Mouse (Mus musculus): ENCODE data around the gene Olfr398. TPM values are rescaled to one million over a fixed set of nuclear protein-coding genes. Genes with fewer than 3 reads are reported as not detected.

Gene Olfr398
- polyA plus RNA-seq (2015; fragmentation: Nextera tagmentation; extraction: Ambion mirVana), result 0.03 TPM in 1 of 2 replicates, not detected in the other

DNA sequence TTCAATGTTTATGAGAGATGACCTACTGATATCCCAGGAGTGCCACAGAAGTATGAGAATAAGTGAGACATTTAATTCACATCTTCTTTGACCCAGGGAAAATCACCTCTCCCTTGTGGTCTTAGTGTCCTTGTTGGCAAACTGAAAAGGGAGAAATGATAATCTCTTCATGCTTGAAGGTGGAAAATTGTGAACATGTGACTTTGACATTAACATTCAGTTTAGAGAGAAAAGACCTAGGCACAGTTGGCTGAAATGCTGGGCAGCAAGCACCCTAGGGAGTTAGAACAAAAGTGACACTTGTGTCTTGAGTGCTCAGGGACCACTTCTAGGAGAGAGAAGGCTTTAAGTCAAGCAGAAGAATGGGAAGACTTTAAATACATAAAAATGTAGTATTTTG, at the start of gene Olfr398:
Olfr398 (minus strand) TSS at position 101 of the 400 bp plus-strand sequence.
- no peaks in the 10 kb centered on the region for H3K36me3 ChIP-seq
- no peak within 1 kb of the TSS for H3K9ac ChIP-seq (replicated peaks)
- H3K27ac ChIP-seq, result no peak within 1 kb of the TSS
- no peaks in the 10 kb centered on the region for H3K4me1 ChIP-seq (replicated peaks)
- peaks cover 24% of the 10 kb centered on the region for H3K9me3 ChIP-seq
- no peaks in the 10 kb centered on the region for H3K27me3 ChIP-seq
- H3K4me2 ChIP-seq (replicated peaks), result no peak within 1 kb of the TSS
- no peak within 1 kb of the TSS for H3K4me3 ChIP-seq (replicated peaks)
- no peak for ATAC-seq

DNA sequence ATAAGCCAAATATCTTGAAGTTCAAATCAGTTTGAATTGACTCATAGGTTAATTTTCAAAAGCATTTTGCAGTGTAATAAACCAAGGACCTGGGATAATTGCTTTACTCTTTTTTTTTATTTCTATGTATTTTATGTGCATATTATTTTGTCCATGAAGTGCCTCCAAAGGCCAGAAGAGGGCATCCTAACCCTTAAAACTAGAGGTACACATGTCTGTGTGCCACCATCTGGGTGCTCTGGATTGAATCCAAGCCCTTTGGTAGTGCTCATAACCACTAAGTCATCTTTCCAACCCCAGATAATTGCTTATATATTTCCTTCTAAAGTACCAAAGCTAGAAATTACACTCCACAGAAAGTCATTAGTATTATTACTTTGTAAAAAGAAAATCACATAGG, 2.9 kb upstream of the Olfr398 start:
- ATAC-seq, result no peak
- Histone ChIP-seq H3K9ac (replicated peaks) (no peak overlapping the region), H3K27ac (no peak overlapping the region)

DNA sequence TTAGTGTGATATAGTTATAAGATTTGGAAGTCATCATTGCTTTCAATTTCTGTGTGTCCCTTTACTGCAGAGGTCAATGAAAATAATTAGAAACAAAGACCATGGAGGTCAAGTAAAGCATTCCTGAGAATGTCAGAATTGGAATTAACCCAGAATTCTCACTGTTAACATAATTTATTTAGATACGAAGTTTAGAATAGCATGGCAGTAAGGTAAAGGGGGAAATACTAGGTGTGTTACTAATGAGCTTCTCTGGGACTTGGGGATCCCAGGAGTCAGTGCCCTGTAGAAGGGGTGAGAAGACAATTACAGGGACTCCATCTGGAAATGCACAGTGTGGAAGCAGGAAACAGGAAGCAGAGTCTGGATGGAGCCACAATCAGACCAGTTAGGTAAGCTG, 29.7 kb downstream of the Olfr398 start, which contains the start of gene Olfr397:
Olfr397 (plus strand) TSS at position 301 of the 400 bp plus-strand sequence.
- Histone ChIP-seq H3K4me3 (replicated peaks) (no peak within 1 kb of the TSS), H3K9ac (replicated peaks) (no peak within 1 kb of the TSS), H3K27ac (no peak within 1 kb of the TSS), H3K27me3 (no peaks in the 10 kb centered on the region), H3K4me1 (replicated peaks) (no peaks in the 10 kb centered on the region), H3K4me2 (replicated peaks) (no peak within 1 kb of the TSS), H3K36me3 (no peaks in the 10 kb centered on the region), H3K9me3 (peaks cover 15% of the 10 kb centered on the region; the same call in 1 of the 2 replicates)
- 75% methylated on average over 1 of the region's 1 CpGs for WGBS
- ATAC-seq, result no peak

More for the DNA sequence above, 2.9 kb upstream of the Olfr398 start:
- Histone ChIP-seq H3K36me3 (no peaks in the 10 kb centered on the region), H3K9me3 (peaks cover 5% of the 10 kb centered on the region; the same call in 1 of the 2 replicates), H3K4me2 (replicated peaks) (no peak overlapping the region), H3K27me3 (no peaks in the 10 kb centered on the region), H3K4me3 (replicated peaks) (no peak overlapping the region), H3K4me1 (replicated peaks) (no peaks in the 10 kb centered on the region)

DNA sequence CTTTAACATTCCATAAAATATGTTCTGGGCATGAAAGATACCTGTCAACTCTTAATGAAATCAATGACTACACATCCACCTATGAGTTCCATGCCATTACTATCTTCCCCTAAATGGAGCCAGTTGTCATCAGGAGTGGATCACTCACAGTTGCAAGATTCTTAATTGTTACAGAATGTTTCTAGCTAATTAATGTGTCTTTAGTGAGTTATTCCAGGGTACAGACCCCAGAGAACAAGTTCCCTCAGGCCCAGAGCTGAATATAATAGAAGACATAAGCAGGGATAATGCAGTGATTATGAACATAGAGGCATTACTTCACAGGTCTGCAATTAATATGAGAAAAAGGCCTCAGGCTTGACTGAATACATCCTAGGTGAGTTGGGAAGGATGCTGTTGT, 53.8 kb downstream of the Olfr398 start, which contains the start of gene Olfr23:
Olfr23 (plus strand) TSS at position 301 of the 400 bp plus-strand sequence.
- H3K9ac ChIP-seq (replicated peaks), result no peak within 1 kb of the TSS
- no peaks in the 10 kb centered on the region for H3K4me1 ChIP-seq (replicated peaks)
- no peaks in the 10 kb centered on the region for H3K36me3 ChIP-seq
- H3K27ac ChIP-seq, result no peak within 1 kb of the TSS
- no peak for ATAC-seq
- H3K4me3 ChIP-seq (replicated peaks), result no peak within 1 kb of the TSS
- H3K4me2 ChIP-seq (replicated peaks), result no peak within 1 kb of the TSS
- peaks cover 18% of the 10 kb centered on the region for H3K9me3 ChIP-seq
- H3K27me3 ChIP-seq, result no peaks in the 10 kb centered on the region

Other genes starting within 250 kb of the Olfr398 start
- gene Olfr389, start 209.7 kb downstream of the Olfr398 start, polyA plus RNA-seq (2015; fragmentation: Nextera tagmentation; extraction: Ambion mirVana), result not detected in 2 replicates
- gene Olfr390, start 207.4 kb downstream of the Olfr398 start, polyA plus RNA-seq (2015; fragmentation: Nextera tagmentation; extraction: Ambion mirVana), result not detected in 2 replicates
- gene Olfr391-ps, start 187.4 kb downstream of the Olfr398 start, polyA plus RNA-seq (2015; fragmentation: Nextera tagmentation; extraction: Ambion mirVana), result not detected in 2 replicates
- gene Olfr392, start 173.4 kb downstream of the Olfr398 start, polyA plus RNA-seq (2015; fragmentation: Nextera tagmentation; extraction: Ambion mirVana), result not detected in 2 replicates
- gene Olfr393, start 139.0 kb downstream of the Olfr398 start, polyA plus RNA-seq (2015; fragmentation: Nextera tagmentation; extraction: Ambion mirVana), result not detected in 2 replicates
- not detected in 2 replicates for gene Olfr394, start 99.6 kb downstream of the Olfr398 start, polyA plus RNA-seq (2015; fragmentation: Nextera tagmentation; extraction: Ambion mirVana)
- gene Olfr395, start 81.1 kb downstream of the Olfr398 start, polyA plus RNA-seq (2015; fragmentation: Nextera tagmentation; extraction: Ambion mirVana), result not detected in 2 replicates
- gene Olfr23, start 53.7 kb downstream of the Olfr398 start, polyA plus RNA-seq (2015; fragmentation: Nextera tagmentation; extraction: Ambion mirVana), result not detected in 2 replicates
- not detected in 2 replicates for gene Olfr397, start 29.6 kb downstream of the Olfr398 start, polyA plus RNA-seq (2015; fragmentation: Nextera tagmentation; extraction: Ambion mirVana)
- not detected in 2 replicates for gene Olfr139, start 66.1 kb upstream of the Olfr398 start, polyA plus RNA-seq (2015; fragmentation: Nextera tagmentation; extraction: Ambion mirVana)
- gene Olfr399, start 66.2 kb upstream of the Olfr398 start, polyA plus RNA-seq (2015; fragmentation: Nextera tagmentation; extraction: Ambion mirVana), result not detected in 2 replicates
- gene Zfp616, start 79.5 kb upstream of the Olfr398 start, polyA plus RNA-seq (2015; fragmentation: Nextera tagmentation; extraction: Ambion mirVana), result not detected in 2 replicates
- gene Olfr401, start 123.3 kb upstream of the Olfr398 start, polyA plus RNA-seq (2015; fragmentation: Nextera tagmentation; extraction: Ambion mirVana), result not detected in 2 replicates
- gene Olfr402, start 163.1 kb upstream of the Olfr398 start, polyA plus RNA-seq (2015; fragmentation: Nextera tagmentation; extraction: Ambion mirVana), result not detected in 2 replicates
- not detected in 2 replicates for gene Olfr403, start 195.8 kb upstream of the Olfr398 start, polyA plus RNA-seq (2015; fragmentation: Nextera tagmentation; extraction: Ambion mirVana)
- gene Olfr43, start 221.0 kb upstream of the Olfr398 start, polyA plus RNA-seq (2015; fragmentation: Nextera tagmentation; extraction: Ambion mirVana), result not detected in 2 replicates

Data from midbrain, embryonic 13.5 days (tissue).